Mouse (Mus musculus) stomach, postnatal 0 days (tissue): ENCODE measurements at regions not wholly inside any gene's neighbourhood (a gene's known extent, or its start where the extent isn't known, plus 50 kb on each side); places are given as distances from the start of the nearest gene placed in this dataset.

Experiments used
- CTCF ChIP-seq: IDR thresholded peaks from 2 replicates; pipeline ENCODE4 v1.5.1; 2016; ENCODE audit warnings: antibody characterized with exemption, low read depth, mild to moderate bottlenecking, moderate library complexity
- EP300 ChIP-seq: optimal IDR thresholded peaks from 2 replicates; pipeline ENCODE3; 2016; ENCODE audit warnings: antibody characterized with exemption

- TF ChIP-seq CTCF (no peak), EP300 (no peak)
Observed at GRCm38 (mm10) chr10:21680789-21681188, 87.8 kb downstream of the 1700020N01Rik start.
